In the genomic region with DNA sequence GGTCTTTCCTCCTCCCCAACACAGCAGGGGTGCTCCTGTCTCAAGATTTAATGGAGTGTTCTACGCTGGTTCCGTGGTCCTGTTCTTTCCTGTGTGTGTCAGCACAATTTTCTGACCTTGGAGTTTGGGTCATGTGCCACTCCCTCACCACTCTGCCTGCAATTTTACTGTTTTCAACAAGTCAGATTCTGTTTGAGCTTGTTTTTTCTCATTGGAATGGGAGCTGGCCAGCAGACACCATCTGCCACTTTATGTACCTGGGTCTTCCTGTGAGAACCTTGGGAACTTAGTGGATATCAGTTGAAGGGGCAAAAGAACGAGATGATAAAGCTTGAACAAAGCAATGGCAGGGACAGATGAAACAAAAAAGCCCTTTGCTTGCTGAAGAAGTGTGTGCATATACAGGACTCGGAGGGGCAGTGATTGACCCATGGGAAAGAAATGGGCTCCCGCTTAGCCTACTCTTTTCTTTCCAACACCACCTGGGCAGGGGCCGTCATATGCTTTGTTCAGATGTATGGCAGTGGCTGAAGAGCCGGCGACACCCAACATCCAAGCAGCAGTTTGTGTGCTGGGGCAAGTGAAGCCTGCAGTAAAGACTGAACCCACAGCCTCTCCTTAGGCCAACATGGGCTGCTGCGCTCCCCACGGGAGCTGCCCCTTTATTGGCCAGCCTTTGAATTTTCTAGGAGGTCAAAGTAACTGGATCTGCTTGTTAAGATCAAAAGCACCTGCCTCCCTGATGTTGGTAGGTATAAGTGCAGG, we compare ENCODE assay signal across 8 mouse cellular contexts. TPM values are rescaled to one million over a fixed set of nuclear protein-coding genes. Genes with fewer than 3 reads are reported as not detected.
DNase-seq lines count a peak whose midpoint lies in the region; ATAC-seq and TF ChIP-seq lines count a peak whose summit lies in the region.

No protein-coding gene starts in this region.

- H3K36me3 ChIP-seq in C2C12 (ENCODE audit: control insufficient read depth, insufficient read depth): no peaks in the 10 kb centered on the region
- H3K36me3 ChIP-seq in embryonic facial prominence, embryonic 13.5 days: peaks cover 5% of the 10 kb centered on the region; the same call in 1 of the 2 replicates
- no peaks in the 10 kb centered on the region; the same call in 1 of the 2 replicates for H3K36me3 ChIP-seq in liver, embryonic 11.5 days (ENCODE audit: control insufficient read depth, insufficient read depth, low read length)

- no peak for DNase-seq in gastrocnemius, adult 2 months
- DNase-seq in gastrocnemius, postnatal 14 days: no peak
- DNase-seq in liver, embryonic 11.5 days (ENCODE audit: low spot score): no peak
- DNase-seq in ovary, adult 18-20 months (ENCODE audit: low spot score): no peak
- no peak for DNase-seq in right cerebral cortex, postnatal 25 days
- DNase-seq in thymus, adult 18-20 months: no peak

- WGBS in embryonic facial prominence, embryonic 13.5 days: 42% methylated on average over 10 of the region's 10 CpGs
- 62% methylated on average over 10 of the region's 10 CpGs for WGBS in liver, embryonic 11.5 days

- H3K27me3 ChIP-seq in C2C12 (ENCODE audit: control insufficient read depth, insufficient read depth, insufficient read length): no peaks in the 10 kb centered on the region
- H3K27me3 ChIP-seq in embryonic facial prominence, embryonic 13.5 days: no peaks in the 10 kb centered on the region
- H3K27me3 ChIP-seq in liver, embryonic 11.5 days (replicated peaks; ENCODE audit: control insufficient read depth, insufficient read depth, low read length): no peaks in the 10 kb centered on the region

- H3K9me3 ChIP-seq in embryonic facial prominence, embryonic 13.5 days: no peaks in the 10 kb centered on the region
- no peaks in the 10 kb centered on the region for H3K9me3 ChIP-seq in liver, embryonic 11.5 days (ENCODE audit: control insufficient read depth, low read length)

- H3K4me2 ChIP-seq in embryonic facial prominence, embryonic 13.5 days: peak overlapping the region; percentile 99
- H3K4me2 ChIP-seq in liver, embryonic 11.5 days: peak overlapping the region; percentile 99

- intact Hi-C loops in gastrocnemius, adult 2 months (cut with DNase I): loop anchor here (5.0 kb wide), 1 partner anchor 35 kb away; no protein-coding TSS in a partner anchor
- intact Hi-C loops in gastrocnemius, postnatal 14 days (cut with DNase I; ENCODE audit: low total_unique reads): no loop called here

- peak overlapping the region; percentile 93 for H3ac ChIP-seq in C2C12 (ENCODE audit: control insufficient read depth, insufficient read length, low read depth)

- peaks cover 32% of the 10 kb centered on the region for H3K4me1 ChIP-seq in embryonic facial prominence, embryonic 13.5 days
- peaks cover 25% of the 10 kb centered on the region for H3K4me1 ChIP-seq in liver, embryonic 11.5 days (replicated peaks; ENCODE audit: control insufficient read depth, insufficient read depth, low read length)

- H3K79me3 ChIP-seq in C2C12 (ENCODE audit: low read depth): peaks cover 36% of the 10 kb centered on the region

- H3K9ac ChIP-seq in embryonic facial prominence, embryonic 13.5 days: peak overlapping the region; percentile 97
- H3K9ac ChIP-seq in liver, embryonic 11.5 days (ENCODE audit: low read depth, low read length): peak overlapping the region; percentile 92

- peak overlapping the region; percentile 97 for H3K27ac ChIP-seq in gastrocnemius, adult 2 months
- peak overlapping the region; percentile 86; the same call in 1 of the 2 replicates for H3K27ac ChIP-seq in embryonic facial prominence, embryonic 13.5 days
- no peak overlapping the region for H3K27ac ChIP-seq in liver, embryonic 11.5 days (ENCODE audit: low read depth, low read length)

- peaks cover 43% of the 10 kb centered on the region for H3K79me2 ChIP-seq in C2C12 (ENCODE audit: control insufficient read depth, insufficient read depth)

- ATAC-seq in embryonic facial prominence, embryonic 13.5 days (ENCODE audit: insufficient number of reproducible peaks, insufficient read depth, low FRiP score, low TSS enrichment, low read depth): no peak
- ATAC-seq in liver, embryonic 11.5 days (replicated peaks; ENCODE audit: low FRiP score): peak; percentile 1; the same call in 1 of the 2 replicates

- H3K4me3 ChIP-seq in gastrocnemius, adult 2 months: peak overlapping the region; percentile 77
- no peak overlapping the region for H3K4me3 ChIP-seq in C2C12 (ENCODE audit: insufficient read depth, poor library complexity, severe bottlenecking)
- H3K4me3 ChIP-seq in embryonic facial prominence, embryonic 13.5 days: peak overlapping the region; percentile 94
- H3K4me3 ChIP-seq in liver, embryonic 11.5 days (ENCODE audit: low read depth, low read length): peak overlapping the region; percentile 97

- no peak for TF ChIP-seq CTCF in gastrocnemius, adult 2 months (IDR thresholded peaks at IDR 0.05)
- TF ChIP-seq CTCF in C2C12 (IDR thresholded peaks at IDR 0.05; ENCODE audit: control insufficient read depth, insufficient read depth, insufficient read length): no peak

TF ChIP-seq in C2C12, 6 proteins besides CTCF, POLR2A, EP300 and RAD21:
- no peak for TF ChIP-seq MAX (IDR thresholded peaks at IDR 0.05)
- no peak for TF ChIP-seq FOSL1 (IDR thresholded peaks at IDR 0.05; ENCODE audit: insufficient read depth, low read length, poor library complexity, severe bottlenecking)
- no peak for TF ChIP-seq USF1 (IDR thresholded peaks at IDR 0.05; ENCODE audit: low read depth)
- TF ChIP-seq MYOG (IDR thresholded peaks at IDR 0.05; ENCODE audit: control insufficient read depth, extremely low read depth, insufficient read length): no peak
- TF ChIP-seq CEBPB (IDR thresholded peaks at IDR 0.05; ENCODE audit: low read depth): no peak
- TF ChIP-seq MYOD1 (IDR thresholded peaks at IDR 0.05; ENCODE audit: control insufficient read depth, insufficient read length, low read depth): no peak
TF ChIP-seq in C2C12: peak in this region for 0.

RNA-seq across cellular contexts. Expression of a gene that starts 0.9 kb away (rescaled TPM):
- total RNA-seq in gastrocnemius, adult 2 months (2021): 10 to 100 TPM; 61.5 to 75.9 TPM
- total RNA-seq in gastrocnemius, postnatal 14 days (2021): 10 to 100 TPM; 53.4 to 62.2 TPM
- 116 TPM for polyA plus RNA-seq in C2C12 (2012; fragmentation: generic; extraction: Trizol)
- 113 and 122 TPM in 2 replicates for polyA plus RNA-seq in embryonic facial prominence, embryonic 13.5 days (2015; fragmentation: Nextera tagmentation; extraction: Ambion mirVana)
- 56.8 and 59.3 TPM in 2 replicates for polyA plus RNA-seq in liver, embryonic 11.5 days (2014; fragmentation: Nextera tagmentation; extraction: Ambion mirVana)

RNA-seq across cellular contexts. Expression of a gene that starts 44.7 kb away (rescaled TPM):
- total RNA-seq in gastrocnemius, adult 2 months (2021): 10 to 100 TPM; 37.4 to 46.7 TPM
- 10 to 100 TPM; 34.2 to 35.6 TPM for total RNA-seq in gastrocnemius, postnatal 14 days (2021)
- 29.9 TPM for polyA plus RNA-seq in C2C12 (2012; fragmentation: generic; extraction: Trizol)
- polyA plus RNA-seq in embryonic facial prominence, embryonic 13.5 days (2015; fragmentation: Nextera tagmentation; extraction: Ambion mirVana): 57.1 and 66.0 TPM in 2 replicates
- polyA plus RNA-seq in liver, embryonic 11.5 days (2014; fragmentation: Nextera tagmentation; extraction: Ambion mirVana): 60.3 and 67.7 TPM in 2 replicates

RNA-seq across cellular contexts. Expression of a gene that starts 44.7 kb away (rescaled TPM):
- 10 to 100 TPM; 14.7 to 19.2 TPM for total RNA-seq in gastrocnemius, adult 2 months (2021)
- 10 to 100 TPM; 14.9 to 17.2 TPM for total RNA-seq in gastrocnemius, postnatal 14 days (2021)
- polyA plus RNA-seq in C2C12 (2012; fragmentation: generic; extraction: Trizol): 20.6 TPM
- 64.5 and 67.3 TPM in 2 replicates for polyA plus RNA-seq in embryonic facial prominence, embryonic 13.5 days (2015; fragmentation: Nextera tagmentation; extraction: Ambion mirVana)
- 41.0 and 44.7 TPM in 2 replicates for polyA plus RNA-seq in liver, embryonic 11.5 days (2014; fragmentation: Nextera tagmentation; extraction: Ambion mirVana)

RNA-seq across cellular contexts. Expression of a gene that starts 55.9 kb away (rescaled TPM):
- total RNA-seq in gastrocnemius, adult 2 months (2021): under 1 TPM in 1 of 2 experiments, not detected in 1; 0.47 TPM
- under 1 TPM; 0.53 to 0.86 TPM for total RNA-seq in gastrocnemius, postnatal 14 days (2021)
- polyA plus RNA-seq in C2C12 (2012; fragmentation: generic; extraction: Trizol): 4.8 TPM
- 8.4 and 9.3 TPM in 2 replicates for polyA plus RNA-seq in embryonic facial prominence, embryonic 13.5 days (2015; fragmentation: Nextera tagmentation; extraction: Ambion mirVana)
- 20.0 and 20.9 TPM in 2 replicates for polyA plus RNA-seq in liver, embryonic 11.5 days (2014; fragmentation: Nextera tagmentation; extraction: Ambion mirVana)

RNA-seq across cellular contexts. Expression of a gene that starts 56.2 kb away (rescaled TPM):
- 10 to 100 TPM; 15.6 to 18.0 TPM for total RNA-seq in gastrocnemius, adult 2 months (2021)
- 10 to 100 TPM; 15.1 to 18.6 TPM for total RNA-seq in gastrocnemius, postnatal 14 days (2021)
- 40.0 TPM for polyA plus RNA-seq in C2C12 (2012; fragmentation: generic; extraction: Trizol)
- polyA plus RNA-seq in embryonic facial prominence, embryonic 13.5 days (2015; fragmentation: Nextera tagmentation; extraction: Ambion mirVana): 105 and 113 TPM in 2 replicates
- polyA plus RNA-seq in liver, embryonic 11.5 days (2014; fragmentation: Nextera tagmentation; extraction: Ambion mirVana): 95.5 and 95.6 TPM in 2 replicates
